Mouse (Mus musculus): Measurements from ENCODE around the gene Ckap2.

GRCm38 (mm10) chr8:22175966-22176365 is 9.7 kb downstream of the Ckap2 start:
- TF ChIP-seq CTCF (IDR thresholded peaks at IDR 0.05; ENCODE audit: low read depth, low read length), result no peak
- TF ChIP-seq POLR2AphosphoS5 (IDR thresholded peaks at IDR 0.05; ENCODE audit: insufficient replicate concordance, low read depth, low read length), result no peak
- TF ChIP-seq GATA2 (IDR thresholded peaks at IDR 0.05; ENCODE audit: borderline replicate concordance, low read depth, low read length), result no peak
- TF ChIP-seq GATA1 (IDR thresholded peaks at IDR 0.05; ENCODE audit: borderline replicate concordance, low read length), result no peak
